Mouse (Mus musculus) megakaryocyte, embryonic 14.5 days (primary cell): Measurements from ENCODE around the gene G3bp1.

ENCODE experiments used
- FLI1 ChIP-seq: IDR thresholded peaks from 2 replicates; pipeline ENCODE4 v1.6.1; 2012; ENCODE audit warnings: low read length, inconsistent platforms, mixed read lengths
- GATA1 ChIP-seq: IDR thresholded peaks from 3 replicates; pipeline ENCODE4 v1.6.1; 2012; ENCODE audit warnings: mixed read lengths, low read length, inconsistent platforms, borderline replicate concordance

GRCm38 (mm10) chr11:55473219-55473618 lies 3.7 kb downstream of the G3bp1 start:
- no peak for TF ChIP-seq FLI1
- no peak for TF ChIP-seq GATA1
